Mouse (Mus musculus) lung, postnatal 0 days (tissue): ENCODE results near the gene Hif1an. TPM values are rescaled to one million over a fixed set of nuclear protein-coding genes. Genes with fewer than 3 reads are reported as not detected.

Source experiments
- ATAC-seq: fragments of 200-750 bp; cut with Nextera tagmentation; 2 replicates; pipeline ENCODE4 v1.8.0; 2017; ENCODE audit warnings: moderate library complexity
- DNase-seq: peaks from one replicate; pipeline ENCODE4 v3.0.0-alpha.2; 2016; ENCODE audit warnings: low spot score
- H3K27ac ChIP-seq: fragments of 300-500 bp; sonication (generic); 2 replicates; pipeline ENCODE4 v1.5.1; 2014; ENCODE audit warnings: antibody characterized with exemption, mild to moderate bottlenecking, low read length, mixed read lengths
- H3K27me3 ChIP-seq: fragments of 300-500 bp; sonication (generic); replicated peaks from 2 replicates; pipeline ENCODE4 v1.6.1; 2014; ENCODE audit warnings: low read length, mixed read lengths; ENCODE audit not compliant: insufficient read depth
- H3K36me3 ChIP-seq: fragments of 300-500 bp; sonication (generic); 2 replicates; pipeline ENCODE4 v1.6.1; 2014; ENCODE audit warnings: low read length, mixed read lengths; ENCODE audit not compliant: insufficient read depth
- H3K4me1 ChIP-seq: fragments of 300-500 bp; sonication (generic); 2 replicates; pipeline ENCODE4 v1.6.1; 2014; ENCODE audit warnings: antibody characterized with exemption, low read depth, low read length, mixed read lengths; ENCODE audit not compliant: insufficient read depth
- H3K4me2 ChIP-seq: fragments of 300-500 bp; sonication (generic); replicated peaks from 2 replicates; pipeline ENCODE4 v1.6.1; 2014; ENCODE audit warnings: low read depth, mild to moderate bottlenecking, low read length, moderate library complexity, mixed read lengths
- H3K4me3 ChIP-seq: fragments of 300-500 bp; sonication (generic); 2 replicates; pipeline ENCODE4 v1.5.1; 2014; ENCODE audit warnings: low read depth, low read length
- H3K9ac ChIP-seq: fragments of 300-500 bp; sonication (generic); replicated peaks from 2 replicates; pipeline ENCODE4 v1.6.1; 2014; ENCODE audit warnings: low read depth, mild to moderate bottlenecking
- H3K9me3 ChIP-seq: fragments of 300-500 bp; sonication (generic); 2 replicates; pipeline ENCODE4 v1.6.1; 2016; ENCODE audit warnings: low read length, mixed read lengths
- CTCF ChIP-seq: IDR thresholded peaks from 2 replicates; pipeline ENCODE4 v1.5.1; 2016; ENCODE audit warnings: antibody characterized with exemption, mild to moderate bottlenecking
- EP300 ChIP-seq: IDR thresholded peaks from 2 replicates; pipeline ENCODE4 v1.6.1; 2016; ENCODE audit warnings: antibody characterized with exemption, mild to moderate bottlenecking, control low read depth
- WGBS: fragments of 180-500 bp; shearing (Covaris S2); extraction: QIAGEN DNeasy Blood & Tissue Kit; methylation state at CpG from one replicate; pipeline ENCODE4 v1.1.7; 2014; 5-methylcytosine and 5-hydroxymethylcytosine counted together
- polyA plus RNA-seq: library from polyadenylated mRNA; unstranded; fragments of >200 nt; fragmentation: Nextera tagmentation; extraction: Ambion mirVana; gene quantifications from 2 replicates; pipeline ENCODE4 v1.2.1, GENCODE M21; 2015

The Hif1an gene
- polyA plus RNA-seq, 1 experiment from 2014 or later: 21.7 TPM

DNA sequence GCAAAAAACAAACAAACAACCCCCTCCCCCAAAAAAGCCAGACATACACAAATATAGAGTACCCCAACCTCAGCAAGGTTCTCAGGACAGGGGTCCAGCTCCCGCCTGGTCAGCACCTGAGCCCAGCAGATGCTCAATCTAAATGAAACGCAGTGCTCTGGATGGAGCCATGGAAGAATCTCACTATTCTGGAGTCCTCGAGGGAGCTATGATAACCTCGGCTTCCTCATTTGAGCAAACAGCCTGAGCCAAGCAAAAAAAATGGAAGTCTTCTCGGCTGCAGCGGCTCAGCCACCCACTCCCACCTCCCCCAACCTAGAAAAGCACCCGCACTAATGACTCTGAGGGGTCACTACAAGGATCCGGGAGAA is 8.2 kb upstream of the Hif1an start:
- DNase-seq: no peak
- 3% methylated on average over 8 of the region's 8 CpGs for WGBS
- TF ChIP-seq CTCF (no peak), EP300 (no peak)
- no peak for ATAC-seq
- H3K27ac ChIP-seq: 0 out of 2 replicates have a peak overlapping the region, but pooled peaks have one; percentile 54
- peak overlapping the region; percentile 88 for H3K9ac ChIP-seq
- H3K36me3 ChIP-seq: peaks cover 18% of the 10 kb centered on the region; the same call in 1 of the 2 replicates
- peak overlapping the region; percentile 86 for H3K4me3 ChIP-seq
- no peaks in the 10 kb centered on the region for H3K9me3 ChIP-seq
- H3K4me2 ChIP-seq: peak overlapping the region; percentile 90
- peaks cover 9% of the 10 kb centered on the region; the same call in 1 of the 2 replicates for H3K4me1 ChIP-seq
- H3K27me3 ChIP-seq: no peaks in the 10 kb centered on the region

- H3K4me3 ChIP-seq: peak within 1 kb of the TSS; percentile 86
- H3K9ac ChIP-seq: peak within 1 kb of the TSS; percentile 88
- peaks cover 12% of the 10 kb centered on the region; the same call in 1 of the 2 replicates for H3K36me3 ChIP-seq
- DNase-seq: peak; percentile 95
- ATAC-seq: peak; percentile 96
- H3K27ac ChIP-seq: peak within 1 kb of the TSS; percentile 54
- H3K27me3 ChIP-seq: no peaks in the 10 kb centered on the region
- under 1% methylated on average over 50 of the region's 50 CpGs for WGBS
- peak within 1 kb of the TSS; percentile 90 for H3K4me2 ChIP-seq
- H3K4me1 ChIP-seq: peaks cover 9% of the 10 kb centered on the region; the same call in 1 of the 2 replicates
- TF ChIP-seq EP300: no peak
- TF ChIP-seq CTCF: no peak
- no peaks in the 10 kb centered on the region for H3K9me3 ChIP-seq
Measured at GRCm38 (mm10) chr19:44554861-44555590, 7.6 kb upstream of the Hif1an start, which contains the start of gene Ndufb8. Gene Ndufb8, minus strand, starts transcription at chr19:44555440.

- Histone ChIP-seq H3K36me3 (peaks cover 17% of the 10 kb centered on the region), H3K9ac (no peak overlapping the region), H3K9me3 (no peaks in the 10 kb centered on the region), H3K27ac (no peak overlapping the region), H3K4me1 (peaks cover 8% of the 10 kb centered on the region), H3K27me3 (no peaks in the 10 kb centered on the region), H3K4me2 (peak overlapping the region; percentile 61), H3K4me3 (no peak overlapping the region)
- peak; percentile 29; the same call in 1 of the 2 replicates for ATAC-seq
- peak; percentile 68 for DNase-seq
- TF ChIP-seq EP300: no peak
- peak; percentile 33; the same call in 1 of the 2 replicates for TF ChIP-seq CTCF
- 78% methylated on average over 14 of the region's 14 CpGs for WGBS
Measured at GRCm38 (mm10) chr19:44564006-44564405, 1.4 kb downstream of the Hif1an start.

DNA sequence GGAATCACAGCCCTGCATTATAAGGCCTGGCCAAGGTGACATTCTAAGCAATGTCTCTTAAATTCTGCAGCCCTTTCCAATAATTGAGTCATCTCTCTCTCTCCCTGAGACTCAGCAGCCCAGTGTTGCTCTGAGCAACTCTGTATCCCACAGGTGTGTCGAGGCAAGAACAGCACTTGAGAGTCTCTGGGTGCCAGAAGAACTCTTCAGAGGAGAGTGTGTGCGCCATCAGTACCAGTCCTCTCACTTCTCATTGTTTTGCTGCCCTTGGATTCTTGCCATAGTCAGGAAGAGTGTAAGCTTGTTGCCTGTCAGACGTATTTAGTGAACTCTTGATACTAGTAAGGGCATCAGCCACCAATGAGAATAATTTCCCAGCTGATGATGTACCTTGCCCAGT is 5.1 kb downstream of the Hif1an start:
- peak; percentile 50; the same call in 1 of the 2 replicates for TF ChIP-seq EP300
- TF ChIP-seq CTCF: no peak
- no peak overlapping the region for H3K4me3 ChIP-seq
- WGBS: 55% methylated on average over 3 of the region's 3 CpGs
- ATAC-seq (peak; percentile 85), DNase-seq (peak; percentile 72)
- no peak overlapping the region for H3K9ac ChIP-seq
- no peaks in the 10 kb centered on the region for H3K27me3 ChIP-seq
- peaks cover 8% of the 10 kb centered on the region for H3K4me1 ChIP-seq
- H3K27ac ChIP-seq: no peak overlapping the region
- H3K9me3 ChIP-seq: no peaks in the 10 kb centered on the region
- no peak overlapping the region for H3K4me2 ChIP-seq
- peaks cover 44% of the 10 kb centered on the region for H3K36me3 ChIP-seq

GRCm38 (mm10) chr19:44576275-44576674 is 13.6 kb downstream of the Hif1an start:
- H3K27ac ChIP-seq: no peak overlapping the region
- no peak overlapping the region for H3K4me3 ChIP-seq
- no peaks in the 10 kb centered on the region for H3K9me3 ChIP-seq
- ATAC-seq: no peak
- H3K27me3 ChIP-seq: no peaks in the 10 kb centered on the region
- WGBS: 63% methylated on average over 7 of the region's 7 CpGs
- no peak overlapping the region for H3K9ac ChIP-seq
- DNase-seq: no peak
- peaks cover 16% of the 10 kb centered on the region for H3K36me3 ChIP-seq
- no peaks in the 10 kb centered on the region for H3K4me1 ChIP-seq
- no peak overlapping the region for H3K4me2 ChIP-seq
- TF ChIP-seq CTCF (no peak), EP300 (no peak)

- no peak for ATAC-seq
- H3K4me1 ChIP-seq: no peaks in the 10 kb centered on the region
- TF ChIP-seq EP300 (no peak), CTCF (no peak)
- 74% methylated on average over 1 of the region's 1 CpGs for WGBS
- H3K9ac ChIP-seq: no peak overlapping the region
- H3K36me3 ChIP-seq: peaks cover 9% of the 10 kb centered on the region; the same call in 1 of the 2 replicates
- H3K4me2 ChIP-seq: no peak overlapping the region
- no peak overlapping the region for H3K4me3 ChIP-seq
- no peak overlapping the region for H3K27ac ChIP-seq
- no peak for DNase-seq
- H3K9me3 ChIP-seq: no peaks in the 10 kb centered on the region
- H3K27me3 ChIP-seq: no peaks in the 10 kb centered on the region
Measured at GRCm38 (mm10) chr19:44578038-44578437, 15.4 kb downstream of the Hif1an start.
